Mouse (Mus musculus) forebrain, embryonic 10.5 days (tissue): ENCODE data around the gene Fads6. TPM values are rescaled to one million over a fixed set of nuclear protein-coding genes. Genes with fewer than 3 reads are reported as not detected.

Source experiments
- DNase-seq: peaks from one replicate; pipeline ENCODE4 v3.0.0-alpha.2; 2017; ENCODE audit warnings: low spot score; ENCODE audit errors: extremely low spot score
- H3K27ac ChIP-seq: fragments of 300-500 bp; sonication (generic); 2 replicates; pipeline ENCODE4 v1.5.1; 2016; ENCODE audit warnings: mild to moderate bottlenecking
- H3K27me3 ChIP-seq: fragments of 300-500 bp; sonication (generic); 2 replicates; pipeline ENCODE4 v1.6.1; 2016; ENCODE audit warnings: mild to moderate bottlenecking; ENCODE audit not compliant: poor library complexity, severe bottlenecking
- H3K36me3 ChIP-seq: fragments of 300-500 bp; sonication (generic); replicated peaks from 2 replicates; pipeline ENCODE4 v1.6.1; 2016; ENCODE audit warnings: mild to moderate bottlenecking, moderate library complexity
- H3K4me1 ChIP-seq: fragments of 300-500 bp; sonication (generic); 2 replicates; pipeline ENCODE4 v1.6.1; 2016
- H3K4me3 ChIP-seq: fragments of 300-500 bp; sonication (generic); 2 replicates; pipeline ENCODE4 v1.5.1; 2016; ENCODE audit warnings: mild to moderate bottlenecking, moderate library complexity
- H3K9me3 ChIP-seq: fragments of 300-500 bp; sonication (generic); 2 replicates; pipeline ENCODE4 v1.6.1; 2016; ENCODE audit warnings: mild to moderate bottlenecking, moderate library complexity
- WGBS: fragments of 180-500 bp; shearing (Covaris S2); methylation state at CpG from one replicate; pipeline ENCODE4 v1.1.7; 2016; 5-methylcytosine and 5-hydroxymethylcytosine counted together
- polyA plus RNA-seq: library from polyadenylated mRNA; unstranded; fragments of >200 nt; fragmentation: Nextera tagmentation; extraction: Ambion mirVana; gene quantifications from 2 replicates; pipeline ENCODE4 v1.2.1, GENCODE M21; 2016

Gene Fads6
- polyA plus RNA-seq, 1 experiment from 2014 or later: 0.45 TPM

- no peak overlapping the region for H3K27ac ChIP-seq
- peaks cover 10% of the 10 kb centered on the region for H3K4me1 ChIP-seq
- H3K4me3 ChIP-seq: no peak overlapping the region
- H3K9me3 ChIP-seq: no peaks in the 10 kb centered on the region
- peaks cover 100% of the 10 kb centered on the region for H3K27me3 ChIP-seq
- H3K36me3 ChIP-seq: no peaks in the 10 kb centered on the region
- WGBS: 83% methylated on average over 4 of the region's 4 CpGs
- no peak for DNase-seq
Measured at GRCm38 (mm10) chr11:115259134-115259533, 38.3 kb downstream of the Fads6 start.

GRCm38 (mm10) chr11:115257775-115258510 lies 39.5 kb downstream of the Fads6 start:
- Histone ChIP-seq H3K36me3 (no peaks in the 10 kb centered on the region), H3K4me3 (peak overlapping the region; percentile 35), H3K27me3 (peaks cover 100% of the 10 kb centered on the region), H3K4me1 (peaks cover 10% of the 10 kb centered on the region), H3K27ac (no peak overlapping the region), H3K9me3 (no peaks in the 10 kb centered on the region)
- 18% methylated on average over 59 of the region's 59 CpGs for WGBS
- no peak for DNase-seq

GRCm38 (mm10) chr11:115251258-115251657 lies 46.2 kb downstream of the Fads6 start:
- DNase-seq: no peak
- Histone ChIP-seq H3K36me3 (no peaks in the 10 kb centered on the region), H3K9me3 (no peaks in the 10 kb centered on the region), H3K4me3 (no peak overlapping the region), H3K4me1 (peaks cover 39% of the 10 kb centered on the region), H3K27ac (no peak overlapping the region), H3K27me3 (peaks cover 100% of the 10 kb centered on the region)
- WGBS: 54% methylated on average over 3 of the region's 3 CpGs

DNA sequence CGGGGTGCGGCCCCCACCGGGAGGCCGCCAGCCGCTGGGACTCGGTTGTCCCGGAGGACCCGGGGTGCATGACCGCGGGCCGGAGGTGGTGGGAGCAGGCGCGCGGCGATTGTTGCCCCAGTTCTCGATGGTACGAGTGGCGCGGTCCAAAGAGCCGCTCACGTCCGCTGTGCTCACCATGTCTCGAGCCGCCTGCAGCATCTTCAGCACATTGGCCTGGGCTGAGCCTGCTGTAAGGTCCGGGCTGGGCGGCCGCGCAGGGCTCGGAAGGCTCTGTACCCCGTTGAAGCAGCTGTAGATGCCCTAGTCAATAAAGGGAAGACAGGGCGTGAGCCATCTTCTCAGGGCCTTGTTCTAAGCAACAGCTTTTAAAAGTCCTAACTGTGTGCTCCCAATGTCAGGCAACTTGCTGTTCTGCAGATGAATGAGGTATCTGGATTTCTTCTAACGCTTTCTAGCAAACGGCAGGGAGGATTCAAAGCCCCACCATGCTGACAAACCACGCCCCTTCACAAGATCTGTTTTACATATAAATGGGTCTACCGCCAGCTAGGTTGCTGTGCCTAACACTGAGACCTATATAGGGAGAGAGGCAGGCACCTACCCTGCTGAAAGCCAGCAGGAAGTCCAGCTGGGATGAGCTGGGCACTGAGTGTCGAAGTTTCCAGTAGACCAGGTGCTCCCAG lies 46.9 kb downstream of the Fads6 start:
- DNase-seq: peak; percentile 37
- no peaks in the 10 kb centered on the region for H3K9me3 ChIP-seq
- peak overlapping the region; percentile 58 for H3K4me3 ChIP-seq
- H3K4me1 ChIP-seq: peaks cover 39% of the 10 kb centered on the region
- H3K36me3 ChIP-seq: 0 out of 2 replicates have a peak, but pooled peaks cover under 1% of the 10 kb centered on the region
- H3K27me3 ChIP-seq: peaks cover 100% of the 10 kb centered on the region
- H3K27ac ChIP-seq: peak overlapping the region; percentile 44; the same call in 1 of the 2 replicates
- WGBS: under 1% methylated on average over 36 of the region's 36 CpGs

- 2% methylated on average over 63 of the region's 63 CpGs for WGBS
- DNase-seq: peak; percentile 55
- Histone ChIP-seq H3K36me3 (peaks cover 7% of the 10 kb centered on the region), H3K27ac (peak overlapping the region; percentile 44; the same call in 1 of the 2 replicates), H3K9me3 (no peaks in the 10 kb centered on the region), H3K4me3 (peak overlapping the region; percentile 58), H3K27me3 (peaks cover 99% of the 10 kb centered on the region), H3K4me1 (peaks cover 39% of the 10 kb centered on the region)
Measured at GRCm38 (mm10) chr11:115249721-115250404, 47.6 kb downstream of the Fads6 start.

DNA sequence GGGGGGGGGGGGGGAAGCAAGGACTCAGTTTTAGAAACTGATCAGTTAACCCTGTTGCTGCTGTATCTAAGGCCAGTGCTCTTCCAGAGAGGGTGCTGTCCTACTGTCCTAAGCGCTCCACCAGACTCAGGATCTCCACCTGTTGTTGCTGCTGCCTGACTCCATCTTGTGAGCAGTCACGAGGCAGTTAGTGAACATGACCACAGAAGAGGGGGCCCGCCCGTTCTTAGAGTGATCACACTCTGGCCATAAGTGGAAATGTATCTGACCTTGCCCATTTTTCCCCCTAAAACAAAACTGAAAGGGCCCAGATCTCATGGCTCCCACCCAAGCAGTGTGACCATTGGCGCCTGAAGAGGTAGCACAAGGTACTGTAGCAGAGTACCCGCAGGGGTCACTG lies 49.5 kb downstream of the Fads6 start:
- DNase-seq: no peak
- peaks cover 49% of the 10 kb centered on the region for H3K4me1 ChIP-seq
- 78% methylated on average over 6 of the region's 6 CpGs for WGBS

GRCm38 (mm10) chr11:115247240-115247639 lies 50.2 kb downstream of the Fads6 start:
- Histone ChIP-seq H3K27me3 (peaks cover 76% of the 10 kb centered on the region), H3K9me3 (no peaks in the 10 kb centered on the region), H3K36me3 (peaks cover 23% of the 10 kb centered on the region), H3K4me1 (peaks cover 49% of the 10 kb centered on the region), H3K4me3 (no peak overlapping the region), H3K27ac (no peak overlapping the region)
- DNase-seq: no peak
- 39% methylated on average over 3 of the region's 3 CpGs for WGBS

More for the DNA sequence above, 49.5 kb downstream of the Fads6 start:
- H3K4me3 ChIP-seq: no peak overlapping the region
- H3K36me3 ChIP-seq: peaks cover 23% of the 10 kb centered on the region
- peaks cover 83% of the 10 kb centered on the region for H3K27me3 ChIP-seq
- H3K27ac ChIP-seq: no peak overlapping the region
- no peaks in the 10 kb centered on the region for H3K9me3 ChIP-seq

GRCm38 (mm10) chr11:115246386-115246785 lies 51.1 kb downstream of the Fads6 start:
- H3K4me1 ChIP-seq: peaks cover 55% of the 10 kb centered on the region
- H3K9me3 ChIP-seq: no peaks in the 10 kb centered on the region
- H3K36me3 ChIP-seq: peaks cover 23% of the 10 kb centered on the region
- H3K27me3 ChIP-seq: peaks cover 67% of the 10 kb centered on the region
- WGBS: 77% methylated on average over 8 of the region's 8 CpGs
- H3K4me3 ChIP-seq: no peak overlapping the region
- DNase-seq: no peak
- no peak overlapping the region for H3K27ac ChIP-seq

- H3K36me3 ChIP-seq: peaks cover 23% of the 10 kb centered on the region
- no peaks in the 10 kb centered on the region for H3K9me3 ChIP-seq
- H3K27me3 ChIP-seq: peaks cover 52% of the 10 kb centered on the region
- DNase-seq: no peak
- H3K27ac ChIP-seq: no peak overlapping the region
- 92% methylated on average over 8 of the region's 8 CpGs for WGBS
- H3K4me1 ChIP-seq: peaks cover 47% of the 10 kb centered on the region
- H3K4me3 ChIP-seq: no peak overlapping the region
Measured at GRCm38 (mm10) chr11:115244840-115245239, 52.6 kb downstream of the Fads6 start.

DNA sequence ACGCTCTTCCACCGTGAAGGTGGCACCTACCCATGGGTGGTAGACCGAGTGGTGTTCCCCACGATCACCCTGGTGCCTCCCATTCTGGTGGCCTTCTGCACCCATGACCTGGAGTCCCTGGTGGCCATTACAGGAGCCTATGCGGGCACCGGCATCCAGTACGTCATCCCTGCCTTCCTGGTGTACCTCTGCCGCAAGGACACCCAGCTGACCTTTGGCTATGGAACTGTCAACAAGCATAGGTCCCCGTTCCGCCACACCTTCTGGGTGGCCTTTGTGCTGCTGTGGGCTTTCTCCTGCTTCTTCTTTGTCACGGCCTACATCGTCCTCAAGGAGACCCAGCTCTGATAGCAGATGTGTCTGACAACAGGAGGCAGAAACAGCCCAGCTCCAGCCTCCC lies 53.7 kb downstream of the Fads6 start:
- no peaks in the 10 kb centered on the region for H3K9me3 ChIP-seq
- 92% methylated on average over 12 of the region's 12 CpGs for WGBS
- H3K27ac ChIP-seq: 0 out of 2 replicates have a peak overlapping the region, but pooled peaks have one; percentile 6
- DNase-seq: no peak
- H3K4me1 ChIP-seq: peaks cover 42% of the 10 kb centered on the region
- peaks cover 26% of the 10 kb centered on the region for H3K36me3 ChIP-seq
- no peak overlapping the region for H3K4me3 ChIP-seq
- peaks cover 41% of the 10 kb centered on the region for H3K27me3 ChIP-seq

DNA sequence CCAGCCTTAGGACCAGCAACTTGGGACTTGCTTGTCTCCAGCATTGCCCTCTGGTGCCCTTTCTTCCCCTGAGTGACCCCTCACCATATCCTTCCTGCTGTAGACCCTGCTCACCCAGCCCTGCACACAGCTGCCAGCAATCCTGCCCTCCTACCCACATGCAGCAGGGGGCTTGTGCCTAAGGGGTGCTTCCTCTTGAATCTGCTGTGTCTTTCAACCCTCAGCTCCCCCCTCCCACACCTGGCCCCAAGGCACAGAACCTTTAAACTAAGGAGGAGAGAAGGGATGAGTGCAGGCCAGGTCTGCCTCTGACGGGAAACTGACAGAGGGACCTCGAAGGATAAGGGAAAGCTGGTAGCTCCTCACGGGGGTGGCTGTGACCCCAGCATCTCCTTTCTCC lies 54.7 kb downstream of the Fads6 start:
- Histone ChIP-seq H3K4me3 (no peak overlapping the region), H3K36me3 (peaks cover 26% of the 10 kb centered on the region), H3K27ac (no peak overlapping the region), H3K27me3 (peaks cover 31% of the 10 kb centered on the region), H3K9me3 (no peaks in the 10 kb centered on the region), H3K4me1 (peaks cover 36% of the 10 kb centered on the region)
- no peak for DNase-seq
- 65% methylated on average over 3 of the region's 3 CpGs for WGBS

GRCm38 (mm10) chr11:115241402-115241801 lies 56.1 kb downstream of the Fads6 start:
- WGBS: 92% methylated on average over 11 of the region's 11 CpGs
- peak overlapping the region; percentile 27; the same call in 1 of the 2 replicates for H3K27ac ChIP-seq

More at GRCm38 (mm10) chr11:115241402-115241801, 56.1 kb downstream of the Fads6 start:
- Histone ChIP-seq H3K36me3 (peaks cover 26% of the 10 kb centered on the region), H3K9me3 (no peaks in the 10 kb centered on the region), H3K27me3 (peaks cover 17% of the 10 kb centered on the region), H3K4me1 (peaks cover 28% of the 10 kb centered on the region), H3K4me3 (no peak overlapping the region)
- DNase-seq: no peak
